Mouse (Mus musculus) hindbrain, embryonic 16.5 days (tissue): ENCODE data around the gene Tnk2. TPM values are rescaled to one million over a fixed set of nuclear protein-coding genes. Genes with fewer than 3 reads are reported as not detected.

Source experiments
- ATAC-seq: fragments of 200-750 bp; cut with Nextera tagmentation; 2 replicates; pipeline ENCODE4 v1.8.0; 2017; ENCODE audit warnings: moderate TSS enrichment, moderate library complexity
- H3K27ac ChIP-seq: fragments of 300-500 bp; sonication (generic); 2 replicates; pipeline ENCODE4 v1.5.1; 2014; ENCODE audit warnings: low read depth, mild to moderate bottlenecking, control low read depth, low read length, moderate library complexity
- H3K27me3 ChIP-seq: fragments of 300-500 bp; sonication (generic); replicated peaks from 2 replicates; pipeline ENCODE4 v1.6.1; 2014; ENCODE audit warnings: low read length; ENCODE audit not compliant: control insufficient read depth, insufficient read depth
- H3K36me3 ChIP-seq: fragments of 300-500 bp; sonication (generic); 2 replicates; pipeline ENCODE4 v1.6.1; 2014; ENCODE audit warnings: mild to moderate bottlenecking, low read length, moderate library complexity, mixed read lengths; ENCODE audit not compliant: control insufficient read depth, insufficient read depth
- H3K4me1 ChIP-seq: fragments of 300-500 bp; sonication (generic); 2 replicates; pipeline ENCODE4 v1.6.1; 2014; ENCODE audit warnings: low read depth, low read length; ENCODE audit not compliant: control insufficient read depth, insufficient read depth
- H3K4me2 ChIP-seq: fragments of 300-500 bp; sonication (generic); 2 replicates; pipeline ENCODE4 v1.6.1; 2014; ENCODE audit warnings: mild to moderate bottlenecking, low read length, control low read depth, moderate library complexity
- H3K4me3 ChIP-seq: fragments of 300-500 bp; sonication (generic); 2 replicates; pipeline ENCODE4 v1.5.1; 2014; ENCODE audit warnings: mild to moderate bottlenecking, low read length, control low read depth, moderate library complexity
- H3K9ac ChIP-seq: fragments of 300-500 bp; sonication (generic); 2 replicates; pipeline ENCODE4 v1.6.1; 2014; ENCODE audit warnings: low read depth, mild to moderate bottlenecking, control low read depth, low read length, moderate library complexity
- H3K9me3 ChIP-seq: fragments of 300-500 bp; sonication (generic); 2 replicates; pipeline ENCODE4 v1.6.1; 2014; ENCODE audit warnings: mild to moderate bottlenecking, low read length, moderate library complexity; ENCODE audit not compliant: control insufficient read depth
- WGBS: fragments of 180-500 bp; shearing (Covaris S2); extraction: QIAGEN DNeasy Blood & Tissue Kit; methylation state at CpG from one replicate; pipeline ENCODE4 v1.1.7; 2014; 5-methylcytosine and 5-hydroxymethylcytosine counted together
- polyA plus RNA-seq: library from polyadenylated mRNA; unstranded; fragments of >200 nt; fragmentation: Nextera tagmentation; extraction: Ambion mirVana; gene quantifications from 2 replicates; pipeline ENCODE4 v1.2.1, GENCODE M21; 2015

Gene Tnk2
- polyA plus RNA-seq, 1 experiment from 2014 or later: 19.3 TPM

GRCm38 (mm10) chr16:32709116-32709515 is 65.4 kb downstream of the Tnk2 start:
- Histone ChIP-seq H3K36me3 (no peaks in the 10 kb centered on the region), H3K4me1 (no peaks in the 10 kb centered on the region), H3K4me2 (no peak overlapping the region), H3K9me3 (no peaks in the 10 kb centered on the region), H3K9ac (no peak overlapping the region), H3K27ac (no peak overlapping the region), H3K4me3 (no peak overlapping the region), H3K27me3 (no peaks in the 10 kb centered on the region)
- ATAC-seq: no peak
- WGBS: 86% methylated on average over 8 of the region's 8 CpGs

GRCm38 (mm10) chr16:32710426-32711070 is 66.9 kb downstream of the Tnk2 start:
- 83% methylated on average over 14 of the region's 14 CpGs for WGBS
- no peak for ATAC-seq
- Histone ChIP-seq H3K27me3 (no peaks in the 10 kb centered on the region), H3K27ac (no peak overlapping the region), H3K4me3 (no peak overlapping the region), H3K9me3 (no peaks in the 10 kb centered on the region), H3K36me3 (no peaks in the 10 kb centered on the region), H3K4me1 (no peaks in the 10 kb centered on the region), H3K9ac (no peak overlapping the region), H3K4me2 (no peak overlapping the region)

- no peak overlapping the region for H3K27ac ChIP-seq
- H3K27me3 ChIP-seq: no peaks in the 10 kb centered on the region
- no peak overlapping the region for H3K4me2 ChIP-seq
- H3K4me1 ChIP-seq: no peaks in the 10 kb centered on the region
- no peak overlapping the region for H3K9ac ChIP-seq
- no peaks in the 10 kb centered on the region for H3K36me3 ChIP-seq
- no peak for ATAC-seq
- H3K9me3 ChIP-seq: no peaks in the 10 kb centered on the region
- H3K4me3 ChIP-seq: no peak overlapping the region
- 84% methylated on average over 11 of the region's 11 CpGs for WGBS
Observed at GRCm38 (mm10) chr16:32712202-32712601, 68.5 kb downstream of the Tnk2 start.

DNA sequence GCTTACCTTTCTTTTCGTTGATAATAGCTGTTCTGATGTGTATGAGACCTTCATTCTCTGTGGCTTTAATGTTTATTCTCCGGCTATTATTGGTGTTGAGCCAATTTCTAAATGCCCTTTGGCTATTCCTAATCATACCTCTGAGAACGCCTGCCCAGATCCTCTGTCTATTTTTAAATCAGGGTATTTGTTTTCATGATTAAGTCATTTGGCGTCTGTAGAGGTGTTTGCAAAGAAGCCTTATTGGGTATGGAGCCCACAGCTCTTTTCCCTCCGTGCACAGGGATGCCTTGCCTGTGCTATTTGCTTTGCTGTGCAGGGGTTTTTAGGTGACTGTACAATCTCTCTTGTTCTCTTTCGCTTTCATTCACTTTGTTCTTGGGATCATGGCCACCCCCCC is 69.9 kb downstream of the Tnk2 start:
- no peaks in the 10 kb centered on the region for H3K9me3 ChIP-seq
- H3K36me3 ChIP-seq: no peaks in the 10 kb centered on the region
- H3K4me1 ChIP-seq: no peaks in the 10 kb centered on the region
- 66% methylated on average over 6 of the region's 6 CpGs for WGBS
- no peak for ATAC-seq
- H3K4me3 ChIP-seq: no peak overlapping the region
- H3K4me2 ChIP-seq: no peak overlapping the region
- H3K27me3 ChIP-seq: no peaks in the 10 kb centered on the region
- no peak overlapping the region for H3K27ac ChIP-seq
- no peak overlapping the region for H3K9ac ChIP-seq

- WGBS: 37% methylated on average over 13 of the region's 13 CpGs
- H3K9ac ChIP-seq: no peak overlapping the region
- H3K36me3 ChIP-seq: no peaks in the 10 kb centered on the region
- no peak overlapping the region for H3K27ac ChIP-seq
- H3K9me3 ChIP-seq: no peaks in the 10 kb centered on the region
- no peaks in the 10 kb centered on the region for H3K4me1 ChIP-seq
- no peaks in the 10 kb centered on the region for H3K27me3 ChIP-seq
- no peak overlapping the region for H3K4me3 ChIP-seq
- H3K4me2 ChIP-seq: no peak overlapping the region
- ATAC-seq: no peak
Observed at GRCm38 (mm10) chr16:32715364-32715763, 71.7 kb downstream of the Tnk2 start.

GRCm38 (mm10) chr16:32723163-32723562 is 79.5 kb downstream of the Tnk2 start:
- no peak for ATAC-seq
- Histone ChIP-seq H3K36me3 (no peaks in the 10 kb centered on the region), H3K27ac (no peak overlapping the region), H3K9me3 (no peaks in the 10 kb centered on the region), H3K4me2 (no peak overlapping the region), H3K27me3 (no peaks in the 10 kb centered on the region), H3K4me3 (no peak overlapping the region), H3K9ac (no peak overlapping the region), H3K4me1 (no peaks in the 10 kb centered on the region)
- 85% methylated on average over 7 of the region's 7 CpGs for WGBS

- H3K4me2 ChIP-seq: no peak overlapping the region
- 69% methylated on average over 4 of the region's 4 CpGs for WGBS
- H3K9ac ChIP-seq: no peak overlapping the region
- H3K4me3 ChIP-seq: no peak overlapping the region
- H3K9me3 ChIP-seq: no peaks in the 10 kb centered on the region
- H3K36me3 ChIP-seq: no peaks in the 10 kb centered on the region
- no peak for ATAC-seq
- no peaks in the 10 kb centered on the region for H3K4me1 ChIP-seq
- no peak overlapping the region for H3K27ac ChIP-seq
- no peaks in the 10 kb centered on the region for H3K27me3 ChIP-seq
Observed at GRCm38 (mm10) chr16:32723767-32724166, 80.1 kb downstream of the Tnk2 start.

GRCm38 (mm10) chr16:32724259-32724658 is 80.6 kb downstream of the Tnk2 start:
- Histone ChIP-seq H3K4me2 (no peak overlapping the region), H3K9me3 (no peaks in the 10 kb centered on the region), H3K27ac (no peak overlapping the region), H3K27me3 (no peaks in the 10 kb centered on the region), H3K4me1 (no peaks in the 10 kb centered on the region), H3K9ac (no peak overlapping the region), H3K4me3 (no peak overlapping the region), H3K36me3 (no peaks in the 10 kb centered on the region)
- WGBS: 82% methylated on average over 2 of the region's 2 CpGs
- ATAC-seq: no peak

- Histone ChIP-seq H3K27ac (no peak overlapping the region), H3K4me3 (no peak overlapping the region), H3K4me1 (no peaks in the 10 kb centered on the region), H3K9me3 (no peaks in the 10 kb centered on the region), H3K4me2 (no peak overlapping the region), H3K9ac (no peak overlapping the region), H3K36me3 (no peaks in the 10 kb centered on the region), H3K27me3 (no peaks in the 10 kb centered on the region)
- no peak for ATAC-seq
Observed at GRCm38 (mm10) chr16:32726501-32726900, 82.8 kb downstream of the Tnk2 start.

GRCm38 (mm10) chr16:32728240-32728639 is 84.6 kb downstream of the Tnk2 start:
- Histone ChIP-seq H3K9me3 (no peaks in the 10 kb centered on the region), H3K4me1 (no peaks in the 10 kb centered on the region), H3K9ac (no peak overlapping the region), H3K36me3 (no peaks in the 10 kb centered on the region), H3K27ac (no peak overlapping the region), H3K4me3 (no peak overlapping the region), H3K27me3 (no peaks in the 10 kb centered on the region), H3K4me2 (no peak overlapping the region)
- ATAC-seq: no peak
